Mouse (Mus musculus): Measurements from ENCODE around the gene Vps26c.
A peak's percentile ranks its signal among the peaks of the same experiment; 100 is the strongest.

The Vps26c gene

DNA sequence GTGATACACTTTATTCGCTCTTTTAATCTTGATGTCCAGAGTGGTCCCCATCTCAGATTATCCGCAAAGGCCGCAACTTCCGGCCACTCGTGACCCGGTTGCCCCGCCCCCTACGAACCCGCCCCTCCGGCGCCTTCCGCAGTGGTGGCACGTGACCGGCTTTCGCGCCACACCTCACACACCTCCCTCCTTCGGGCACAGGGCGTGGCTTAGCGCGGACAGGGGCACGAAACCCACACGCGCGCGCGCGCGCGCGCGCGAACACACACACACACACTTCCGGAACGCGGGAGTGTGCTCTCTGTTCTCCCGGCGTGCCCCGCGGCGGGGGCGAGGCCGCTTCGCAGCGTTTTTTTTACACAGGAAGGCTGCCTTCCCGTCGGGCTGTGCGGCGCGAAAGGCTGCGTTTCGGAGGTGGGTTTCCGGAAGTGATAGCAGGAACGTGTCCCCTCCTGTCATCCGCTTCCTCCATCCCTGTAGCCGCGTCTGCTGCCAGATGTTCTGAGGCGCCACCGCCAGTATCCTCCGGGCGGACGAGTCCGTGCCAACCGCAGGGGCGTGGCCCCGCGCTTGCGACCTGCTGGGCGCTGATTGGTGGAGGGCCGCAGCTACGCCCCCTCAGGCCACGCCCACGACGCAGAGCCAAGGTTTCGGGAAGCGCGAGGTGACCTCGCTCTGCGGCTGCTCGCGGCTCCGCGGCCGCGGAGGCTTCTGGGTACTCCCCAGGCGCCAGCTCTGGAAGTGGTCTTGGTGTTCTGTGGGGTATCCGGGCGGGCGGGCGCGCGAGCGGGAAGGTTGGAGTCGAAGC is at the start of gene Vps26c:
Gene Vps26c, minus strand, starts transcription at position 487 of the 808 bp plus-strand sequence.
- DNase-seq (ENCODE audit: low spot score in 2 of 2): peak; percentile 95 to 97

- no peak for DNase-seq (ENCODE audit: low spot score in 2 of 2)
Observed at GRCm38 (mm10) chr16:94575757-94576156, 49.1 kb upstream of the Vps26c start.

DNA sequence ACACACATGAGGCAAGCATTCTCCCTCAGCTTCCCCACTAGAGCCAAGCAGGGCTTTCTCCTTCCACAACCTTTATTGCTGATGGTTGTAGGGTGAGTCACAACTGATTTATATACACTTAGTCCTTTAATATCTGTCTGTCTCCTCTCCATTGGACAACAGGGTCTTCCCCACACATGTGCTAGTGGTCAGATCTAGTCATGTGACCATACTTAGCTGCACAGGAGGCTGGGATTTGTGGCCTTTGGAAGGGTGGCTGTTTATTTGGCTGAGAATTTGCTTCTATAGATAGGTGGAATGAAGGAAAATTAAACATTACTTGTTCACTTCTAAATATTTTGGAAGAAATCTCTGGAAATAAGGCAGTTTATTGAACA is 48.1 kb upstream of the Vps26c start:
- no peak for DNase-seq (ENCODE audit: low spot score in 2 of 2)

DNA sequence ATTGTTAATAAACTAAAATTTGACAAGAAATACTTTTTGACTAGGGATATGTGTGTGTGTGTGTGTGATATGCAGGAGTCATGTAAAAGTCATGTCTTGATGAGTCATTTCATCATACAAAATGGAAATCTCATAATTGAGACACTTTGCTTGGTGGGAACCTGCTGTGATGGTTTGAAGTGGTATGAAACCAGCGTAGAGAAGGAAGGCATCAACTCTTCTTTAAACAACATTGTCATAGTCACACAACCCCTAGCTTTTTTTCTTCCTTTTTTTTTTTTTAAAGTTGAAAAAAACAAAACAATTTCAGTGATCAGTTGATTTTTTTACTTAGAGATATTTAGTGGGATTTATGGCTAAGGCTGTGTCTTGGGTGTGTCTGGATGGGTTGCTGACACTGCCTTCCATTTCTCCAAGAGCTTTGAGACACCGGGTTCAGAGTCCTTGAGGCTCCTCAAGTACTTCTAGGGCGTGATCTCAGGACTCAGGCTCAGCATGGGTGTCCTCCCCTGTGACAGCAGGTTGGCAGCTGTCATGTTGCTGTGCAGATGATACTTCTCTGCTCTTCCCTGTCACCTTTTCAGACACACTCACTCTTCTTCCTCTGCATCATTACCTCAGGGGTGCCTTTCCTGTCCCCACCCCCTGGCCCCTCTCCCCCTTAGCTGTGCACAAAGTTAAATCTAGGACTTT is 47.5 kb upstream of the Vps26c start:
- DNase-seq (ENCODE audit: low spot score in 2 of 2): no peak

- DNase-seq (ENCODE audit: low spot score in 2 of 2): no peak
Observed at GRCm38 (mm10) chr16:94572422-94572821, 45.8 kb upstream of the Vps26c start.

- DNase-seq (ENCODE audit: low spot score in 2 of 2): peak in 1 of 2 experiments; percentile 26
Observed at GRCm38 (mm10) chr16:94571111-94571993, 44.7 kb upstream of the Vps26c start.

DNA sequence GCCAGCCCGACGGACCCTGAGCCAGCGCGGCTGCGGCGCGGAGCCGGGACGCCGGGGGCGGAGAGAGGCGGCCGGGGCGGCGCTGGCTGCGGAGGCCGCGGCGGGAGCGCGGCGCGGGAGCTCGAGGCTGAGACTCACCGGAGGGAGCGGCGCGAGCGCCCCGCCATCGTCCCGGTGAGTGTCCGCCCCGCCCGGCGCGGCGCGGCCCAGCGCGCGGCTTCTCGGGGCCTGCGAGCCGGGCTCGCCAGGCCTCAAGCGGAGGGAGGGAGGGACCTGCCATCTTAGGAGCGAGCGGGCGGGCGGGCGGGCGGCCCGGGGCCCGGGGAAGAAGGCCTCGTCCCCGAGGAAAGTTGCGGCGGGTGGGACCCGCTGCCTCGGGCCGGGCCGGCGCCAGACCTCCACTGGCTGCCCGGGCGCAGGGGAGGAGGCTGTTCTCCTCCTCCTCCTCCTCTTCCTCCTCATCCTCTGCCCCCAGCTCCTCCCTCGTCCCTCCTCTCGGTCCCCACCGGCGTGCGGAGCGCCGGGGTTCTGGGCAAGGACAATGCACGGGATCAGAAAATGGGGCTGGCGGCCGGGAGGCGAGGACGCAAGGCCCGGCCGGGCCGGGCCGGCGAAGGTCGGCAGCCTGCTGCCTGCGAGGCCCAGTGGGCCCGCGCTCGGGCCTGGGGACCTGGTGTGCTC is 43.9 kb upstream of the Vps26c start:
- DNase-seq (ENCODE audit: low spot score in 2 of 2): peak; percentile 39 to 41

DNA sequence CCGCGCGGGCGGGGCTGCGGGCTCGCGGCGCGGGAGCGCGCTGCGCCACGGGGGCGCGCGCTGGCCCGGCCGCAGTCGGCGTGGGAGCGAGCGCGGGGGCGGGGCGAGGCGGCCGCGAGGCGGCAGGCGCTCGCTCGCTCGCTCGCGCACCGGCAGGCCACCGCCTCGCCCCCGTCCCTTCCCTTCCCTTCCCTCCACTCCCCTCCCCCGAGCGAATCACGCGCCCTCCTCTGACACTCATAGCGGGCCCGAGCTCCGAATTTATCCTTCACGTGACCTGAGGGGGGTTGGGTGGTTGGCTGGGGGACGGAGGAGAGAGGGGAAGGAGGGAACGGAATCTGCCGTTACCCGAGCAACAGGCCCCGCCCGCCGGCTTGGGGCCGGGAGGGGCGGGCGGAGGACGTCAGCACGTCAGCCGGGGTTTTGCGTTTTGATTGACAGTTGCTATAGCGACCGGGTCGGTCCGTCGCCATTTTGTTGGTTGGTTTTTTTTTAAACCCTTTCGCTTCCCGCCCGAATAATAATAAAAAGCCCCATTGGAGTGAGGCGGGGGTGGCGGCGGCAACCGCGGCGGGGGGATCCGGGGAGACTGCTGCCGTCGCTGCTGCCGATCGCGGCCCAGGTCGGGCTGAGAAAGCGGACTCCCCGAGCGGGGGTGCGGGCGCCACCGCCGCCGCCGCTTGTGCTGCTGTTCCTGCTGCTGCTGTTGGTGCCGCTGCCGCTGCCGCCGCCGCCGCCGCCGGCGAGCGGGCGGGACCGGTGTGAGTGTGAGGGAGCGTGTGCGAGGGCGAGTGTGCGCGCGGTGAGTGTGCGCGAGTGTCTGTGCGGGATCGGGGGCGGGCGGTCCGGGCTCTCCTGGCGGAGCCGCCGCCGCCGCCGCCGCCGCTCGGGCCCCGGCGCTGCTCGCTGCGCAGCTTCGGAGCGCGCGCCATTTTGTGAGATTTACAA is 42.9 kb upstream of the Vps26c start, which contains the start of gene Dyrk1a:
Gene Dyrk1a, plus strand, starts transcription at position 782 of the 948 bp plus-strand sequence.
- DNase-seq (ENCODE audit: low spot score in 2 of 2): peak; percentile 99 to 100

- no peak for DNase-seq (ENCODE audit: low spot score in 2 of 2)
Observed at GRCm38 (mm10) chr16:94568335-94569228, 42.0 kb upstream of the Vps26c start.

DNA sequence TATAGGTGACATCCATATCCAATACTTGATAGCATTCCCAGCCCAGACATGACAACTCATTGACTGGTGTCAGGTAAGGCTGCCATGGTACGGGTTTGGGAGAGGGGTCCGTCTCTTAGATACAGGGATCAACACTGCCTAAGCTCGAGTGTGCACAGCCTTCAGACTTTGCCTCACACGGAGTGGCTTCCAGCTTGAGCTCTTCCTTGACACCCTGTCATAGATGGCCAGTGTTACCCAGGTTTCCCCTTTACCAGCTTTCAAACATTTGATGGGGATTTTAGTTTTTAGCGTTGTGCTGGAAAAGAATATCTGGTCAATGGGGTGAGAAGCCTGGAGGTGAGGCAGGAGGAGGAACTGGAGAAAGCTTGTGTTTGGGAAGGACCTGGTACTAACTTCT is 41.1 kb upstream of the Vps26c start:
- DNase-seq (ENCODE audit: low spot score in 2 of 2): no peak

GRCm38 (mm10) chr16:94566834-94567585 is 40.4 kb upstream of the Vps26c start:
- no peak for DNase-seq (ENCODE audit: low spot score in 2 of 2)

DNA sequence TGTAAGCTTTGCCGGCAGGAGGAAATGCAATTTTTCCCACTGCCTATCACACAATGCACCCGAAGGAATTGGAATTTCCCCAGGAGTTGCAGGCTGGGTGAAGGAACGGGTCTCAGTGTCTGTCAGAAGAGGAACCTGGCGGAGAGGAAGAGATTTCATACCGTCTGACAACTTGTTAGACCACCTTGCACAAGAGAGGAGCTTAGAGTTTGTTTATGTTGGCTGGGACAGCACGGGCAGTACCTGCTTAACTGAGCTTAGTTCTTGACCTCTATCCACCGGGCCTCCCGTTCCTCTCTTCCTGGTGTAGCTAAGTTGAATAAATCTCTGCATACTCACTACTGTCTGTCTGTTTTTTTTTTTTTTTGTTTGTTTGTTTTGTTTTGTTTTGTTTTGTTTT is 39.5 kb upstream of the Vps26c start:
- DNase-seq (ENCODE audit: low spot score in 2 of 2): no peak

DNA sequence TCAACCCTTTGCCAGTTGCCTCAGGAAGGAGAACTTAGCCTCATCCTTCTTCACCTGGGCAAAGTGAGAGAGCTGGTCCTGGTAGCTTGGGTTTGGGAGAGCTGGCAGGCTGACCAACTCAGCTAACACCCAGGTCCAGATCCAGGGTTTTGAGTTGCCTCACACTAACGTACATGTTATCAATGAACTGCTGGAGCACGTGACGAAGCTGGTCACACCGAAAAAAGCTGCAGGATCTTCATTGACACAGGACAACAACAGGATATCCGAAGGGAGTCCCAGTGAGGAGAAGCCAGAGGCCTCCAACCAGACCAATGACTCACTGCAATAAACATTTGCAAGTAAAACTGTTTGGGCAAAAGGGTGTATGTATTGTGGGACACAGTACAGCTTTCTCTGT is 34.0 kb upstream of the Vps26c start:
- DNase-seq (ENCODE audit: low spot score in 2 of 2): no peak

DNA sequence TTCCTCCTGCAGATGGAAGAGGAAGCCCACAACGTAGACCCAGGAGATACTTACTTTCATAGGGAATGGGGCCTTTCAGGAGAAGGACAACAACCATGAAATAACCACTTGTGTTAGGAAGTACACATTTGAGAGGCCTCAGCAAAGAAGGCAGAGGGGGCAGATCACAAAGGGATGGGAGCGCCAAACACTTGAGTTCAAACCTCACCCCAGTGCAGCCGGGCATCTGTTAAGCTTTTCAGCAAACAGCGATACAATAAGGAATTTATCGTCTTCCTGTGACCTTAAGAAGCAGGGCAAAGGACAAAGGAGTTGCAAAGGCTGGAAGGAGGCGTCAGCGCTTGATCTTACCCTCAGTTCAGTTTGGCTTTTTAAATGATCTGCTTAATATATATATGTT is 33.2 kb upstream of the Vps26c start:
- DNase-seq (ENCODE audit: low spot score in 2 of 2): no peak

- no peak for DNase-seq (ENCODE audit: low spot score in 2 of 2)
Observed at GRCm38 (mm10) chr16:94559282-94559681, 32.7 kb upstream of the Vps26c start.

DNA sequence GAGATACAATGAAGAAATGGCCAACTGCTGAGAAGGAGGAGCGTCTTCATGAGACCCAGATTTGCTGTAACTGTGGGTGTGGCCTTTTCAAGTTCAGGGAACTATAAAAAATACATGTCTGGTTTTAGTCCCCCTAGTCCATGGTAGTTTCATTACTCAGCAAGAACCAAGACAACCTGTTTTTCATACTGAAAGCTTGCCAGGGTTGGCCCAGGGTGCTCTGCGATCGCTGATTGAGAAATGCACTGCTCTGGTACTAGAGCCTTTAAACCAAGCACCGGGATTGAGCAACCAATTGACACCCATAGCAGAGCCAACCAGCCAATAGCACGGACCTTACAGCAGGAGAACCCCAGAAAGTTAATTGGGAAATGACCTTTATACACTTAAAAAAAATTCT is 29.6 kb upstream of the Vps26c start:
- no peak for DNase-seq (ENCODE audit: low spot score in 2 of 2)

GRCm38 (mm10) chr16:94555346-94555745 is 28.7 kb upstream of the Vps26c start:
- DNase-seq (ENCODE audit: low spot score in 2 of 2): no peak

GRCm38 (mm10) chr16:94551934-94552333 is 25.3 kb upstream of the Vps26c start:
- no peak for DNase-seq (ENCODE audit: low spot score in 2 of 2)

DNA sequence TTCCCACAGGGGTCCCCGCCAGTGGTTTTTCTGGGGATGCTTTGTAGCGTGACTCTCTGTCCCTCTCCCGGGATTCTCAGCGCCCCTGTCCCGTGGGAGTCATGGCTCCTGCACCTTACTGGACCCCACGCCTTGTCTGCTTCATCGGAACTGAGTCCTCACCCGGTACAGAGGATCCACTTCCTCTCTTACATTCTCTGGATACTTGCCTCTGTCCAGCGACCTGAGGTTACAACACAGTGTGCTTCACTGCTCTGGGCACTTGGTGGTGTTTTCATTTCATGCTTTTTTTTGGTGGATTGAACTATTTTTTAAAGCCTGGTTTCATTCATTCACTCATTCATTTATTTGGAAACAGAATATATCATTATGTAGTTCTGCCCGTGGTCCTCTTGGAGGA is 23.2 kb upstream of the Vps26c start:
- DNase-seq (ENCODE audit: low spot score in 2 of 2): no peak
